23 mouse cellular contexts compared by ENCODE assay signal in genomic region chr13:57525946-57526345, GRCm38 (mm10).
"Had no signal": no experiment of that assay in that cellular context is flagged by ENCODE, and none has a peak within 500 bp of the region (broad histone marks: within the 10 kb centered on the region; RNA-seq: fewer than 3 reads in every experiment).

No protein-coding gene starts in this region.

- H3K36me3 ChIP-seq: embryonic facial prominence, embryonic 10.5 days; embryonic facial prominence, embryonic 12.5 days; embryonic facial prominence, embryonic 13.5 days; embryonic facial prominence, embryonic 15.5 days; forebrain, embryonic 12.5 days; forebrain, embryonic 15.5 days; heart, embryonic 10.5 days had no signal

- H3K9ac ChIP-seq: embryonic facial prominence, embryonic 12.5 days; embryonic facial prominence, embryonic 13.5 days; embryonic facial prominence, embryonic 15.5 days; forebrain, embryonic 12.5 days; forebrain, embryonic 13.5 days; forebrain, embryonic 15.5 days; forebrain, postnatal 0 days had no signal

- H3K4me3 ChIP-seq: embryonic facial prominence, embryonic 10.5 days; embryonic facial prominence, embryonic 12.5 days; embryonic facial prominence, embryonic 13.5 days; embryonic facial prominence, embryonic 15.5 days; erythroblast, embryonic 14.5 days; forebrain, embryonic 12.5 days; forebrain, embryonic 13.5 days; forebrain, embryonic 15.5 days; gastrocnemius, adult 2 months; heart, adult 2 months; heart, embryonic 10.5 days had no signal

- H3K27me3 ChIP-seq: embryonic facial prominence, embryonic 12.5 days; embryonic facial prominence, embryonic 13.5 days; embryonic facial prominence, embryonic 15.5 days; forebrain, embryonic 13.5 days; forebrain, embryonic 15.5 days had no signal

- H3K27ac ChIP-seq: embryonic facial prominence, embryonic 10.5 days; embryonic facial prominence, embryonic 12.5 days; embryonic facial prominence, embryonic 13.5 days; embryonic facial prominence, embryonic 15.5 days; forebrain, embryonic 12.5 days; forebrain, embryonic 13.5 days; forebrain, embryonic 15.5 days; gastrocnemius, adult 2 months; heart, adult 2 months; heart, embryonic 10.5 days had no signal

- H3K4me1 ChIP-seq: embryonic facial prominence, embryonic 12.5 days; embryonic facial prominence, embryonic 15.5 days; forebrain, embryonic 12.5 days; forebrain, embryonic 13.5 days; forebrain, embryonic 15.5 days had no signal

- H3K9me3 ChIP-seq: embryonic facial prominence, embryonic 10.5 days; embryonic facial prominence, embryonic 12.5 days; embryonic facial prominence, embryonic 13.5 days; embryonic facial prominence, embryonic 15.5 days; forebrain, embryonic 12.5 days; forebrain, embryonic 13.5 days; forebrain, embryonic 15.5 days; heart, embryonic 10.5 days had no signal

- DNase-seq: cerebellum, postnatal 10 days; cerebellum, postnatal 14 days; cerebellum, postnatal 25 days; cerebellum, postnatal 36 days; embryo, embryonic 11 days; forebrain, postnatal 0 days; gastrocnemius, adult 2 months; gastrocnemius, postnatal 10 days; gastrocnemius, postnatal 14 days; gastrocnemius, postnatal 25 days; gastrocnemius, postnatal 36 days; heart, adult 11 months; heart, adult 18-20 months; heart, adult 2 months had no signal
